Mouse (Mus musculus) CH12.LX (cell line): ENCODE data around the gene Ffar1.

ENCODE experiments used
- CTCF ChIP-seq, 2 experiments: IDR thresholded peaks in 1 of 2; conservative IDR thresholded peaks in 1 of 2; 2 replicates each; pipeline ENCODE4 v1.5.1; 2011 to 2012; ENCODE audit warnings: low read depth in 2 of 2, low read length in 2 of 2, improper control_type of control experiment in 1 of 2, inconsistent platforms in 1 of 2, mild to moderate bottlenecking in 1 of 2, moderate library complexity in 1 of 2
- EP300 ChIP-seq: IDR thresholded peaks from 2 replicates; pipeline ENCODE4 v1.6.1; 2011; ENCODE audit warnings: low read length, improper control_type of control experiment
- GABPA ChIP-seq: IDR thresholded peaks from 2 replicates; pipeline ENCODE4 v1.6.1; 2012; ENCODE audit warnings: low read depth, low read length, improper control_type of control experiment, inconsistent platforms; ENCODE audit not compliant: insufficient replicate concordance
- HCFC1 ChIP-seq: IDR thresholded peaks from 2 replicates; pipeline ENCODE4 v1.6.1; 2012; ENCODE audit warnings: low read depth, mild to moderate bottlenecking, inconsistent platforms, low read length, improper control_type of control experiment
- MAFK ChIP-seq: IDR thresholded peaks from 2 replicates; pipeline ENCODE4 v1.6.1; 2011; ENCODE audit warnings: low read length, improper control_type of control experiment; ENCODE audit not compliant: insufficient replicate concordance
- POLR2A ChIP-seq: IDR thresholded peaks from 2 replicates; pipeline ENCODE4 v1.6.1; 2011; ENCODE audit warnings: low read depth, mild to moderate bottlenecking, improper control_type of control experiment, low read length
- USF1 ChIP-seq: IDR thresholded peaks from 2 replicates; pipeline ENCODE4 v1.6.1; 2014; ENCODE audit warnings: low read depth, mild to moderate bottlenecking, inconsistent platforms, low read length, improper control_type of control experiment

DNA sequence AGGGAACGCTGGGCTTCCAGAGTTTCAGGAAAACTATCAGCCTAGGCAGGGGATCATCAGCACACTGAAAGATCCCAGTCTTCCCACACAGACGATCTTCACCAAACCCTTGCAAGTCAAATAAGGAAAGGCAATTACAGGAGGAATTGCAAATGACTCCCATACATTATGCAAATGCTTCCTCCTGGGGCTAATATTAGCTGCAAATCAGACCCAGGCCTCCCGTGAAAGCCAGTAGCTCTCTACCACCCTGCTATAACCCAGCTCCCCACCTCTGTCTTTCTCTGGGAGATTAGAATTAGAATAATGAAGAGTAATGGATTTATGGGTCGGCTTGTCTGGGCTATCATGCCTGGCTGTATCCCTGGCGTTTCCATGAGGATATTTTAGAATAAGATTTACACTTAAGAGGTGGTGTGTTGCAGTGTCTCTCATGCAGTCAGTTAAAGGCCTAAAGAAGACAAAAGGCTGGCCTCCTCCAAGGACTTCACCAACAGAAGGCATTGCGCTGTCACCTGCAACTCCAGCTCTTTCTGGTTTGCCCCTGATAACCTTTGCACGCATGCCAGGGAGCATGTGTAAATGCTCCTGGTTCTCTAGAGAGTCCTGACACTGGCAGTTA, 16.6 kb downstream of the Ffar1 start:
- no peak for TF ChIP-seq EP300
- no peak for TF ChIP-seq HCFC1
- TF ChIP-seq GABPA = no peak
- TF ChIP-seq CTCF (conservative IDR thresholded peaks at IDR 0.05 in 1 of 2, IDR thresholded peaks at IDR 0.05 in 1 of 2; ENCODE audit: low read depth in 2 of 2, low read length in 2 of 2) = no peak
- TF ChIP-seq POLR2A = no peak
- no peak for TF ChIP-seq USF1
- TF ChIP-seq MAFK = no peak
